Mouse (Mus musculus) midbrain, postnatal 0 days (tissue): Measurements from ENCODE around the gene Cfap299. TPM values are rescaled to one million over a fixed set of nuclear protein-coding genes. Genes with fewer than 3 reads are reported as not detected.

Experiments used
- ATAC-seq: fragments of 200-750 bp; cut with Nextera tagmentation; 2 replicates; pipeline ENCODE4 v1.8.0; 2017; ENCODE audit warnings: moderate number of reproducible peaks, mild to moderate bottlenecking, moderate TSS enrichment, moderate library complexity; ENCODE audit not compliant: low FRiP score
- DNase-seq: peaks from one replicate; pipeline ENCODE4 v3.0.0-alpha.2; 2015; ENCODE audit warnings: low spot score
- H3K27ac ChIP-seq: fragments of 300-500 bp; sonication (generic); 2 replicates; pipeline ENCODE4 v1.5.1; 2014; ENCODE audit warnings: low read depth, mild to moderate bottlenecking, low read length, mixed read lengths
- H3K27me3 ChIP-seq: fragments of 300-500 bp; sonication (generic); 2 replicates; pipeline ENCODE4 v1.6.1; 2014; ENCODE audit warnings: low read length, control low read depth, mixed read lengths; ENCODE audit not compliant: insufficient read depth
- H3K36me3 ChIP-seq: fragments of 300-500 bp; sonication (generic); 2 replicates; pipeline ENCODE4 v1.6.1; 2014; ENCODE audit warnings: low read length, control low read depth, mixed read lengths; ENCODE audit not compliant: insufficient read depth
- H3K4me1 ChIP-seq: fragments of 300-500 bp; sonication (generic); 2 replicates; pipeline ENCODE4 v1.6.1; 2014; ENCODE audit warnings: mild to moderate bottlenecking, control low read depth, antibody characterized with exemption, low read length, mixed read lengths; ENCODE audit not compliant: insufficient read depth
- H3K4me2 ChIP-seq: fragments of 300-500 bp; sonication (generic); 2 replicates; pipeline ENCODE4 v1.6.1; 2014; ENCODE audit warnings: low read depth, mild to moderate bottlenecking, low read length, mixed read lengths; ENCODE audit not compliant: poor library complexity, severe bottlenecking
- H3K4me3 ChIP-seq: fragments of 300-500 bp; sonication (generic); 2 replicates; pipeline ENCODE4 v1.5.1; 2014; ENCODE audit warnings: low read depth, mild to moderate bottlenecking, low read length, moderate library complexity
- H3K9ac ChIP-seq: fragments of 300-500 bp; sonication (generic); replicated peaks from 2 replicates; pipeline ENCODE4 v1.6.1; 2014; ENCODE audit warnings: mild to moderate bottlenecking, low read length, moderate library complexity, mixed read lengths; ENCODE audit not compliant: poor library complexity, severe bottlenecking
- H3K9me3 ChIP-seq: fragments of 300-500 bp; sonication (generic); 2 replicates; pipeline ENCODE4 v1.6.1; 2016; ENCODE audit warnings: low read length, control low read depth
- CTCF ChIP-seq: IDR thresholded peaks from 2 replicates; pipeline ENCODE4 v1.5.1; 2016; ENCODE audit warnings: antibody characterized with exemption, mild to moderate bottlenecking
- WGBS: fragments of 180-500 bp; shearing (Covaris S2); extraction: QIAGEN DNeasy Blood & Tissue Kit; methylation state at CpG from one replicate; pipeline ENCODE4 v1.1.7; 2014; 5-methylcytosine and 5-hydroxymethylcytosine counted together
- polyA plus RNA-seq: library from polyadenylated mRNA; unstranded; fragments of >200 nt; fragmentation: Nextera tagmentation; extraction: Ambion mirVana; gene quantifications from 2 replicates; pipeline ENCODE4 v1.2.1, GENCODE M21; 2015
- total RNA-seq: library from RNA; depleted of rRNA; stranded (reverse); fragments of >200 nt; gene quantifications from 2 replicates; pipeline ENCODE4 v1.2.3, GENCODE M21; 2014

Gene Cfap299
- total and polyA plus RNA-seq, 2 experiments from 2014 or later: 1.5 to 3.4 TPM

DNA sequence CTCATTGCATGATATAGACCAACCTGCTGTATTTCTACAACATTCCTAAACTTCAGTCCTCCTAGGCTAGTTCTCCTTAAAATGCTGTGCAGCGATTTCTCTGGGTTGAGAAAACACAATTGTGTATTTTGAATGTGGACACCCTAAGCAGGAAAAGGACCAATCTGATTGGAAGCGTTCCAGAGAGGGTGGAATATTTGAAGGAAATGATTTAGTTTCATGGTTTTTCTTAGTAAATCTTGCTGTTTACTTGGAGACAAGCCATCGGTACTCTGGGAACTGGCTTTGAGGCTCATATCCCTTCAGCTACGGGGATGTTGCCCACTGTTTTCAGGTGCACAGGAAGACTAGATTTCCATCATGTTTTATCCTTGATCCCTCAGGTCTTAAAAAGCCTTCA lies 288.3 kb downstream of the Cfap299 start:
- no peaks in the 10 kb centered on the region for H3K36me3 ChIP-seq
- ATAC-seq (no peak), DNase-seq (no peak)
- H3K4me3 ChIP-seq: no peak overlapping the region
- 71% methylated on average over 4 of the region's 4 CpGs for WGBS
- no peak overlapping the region for H3K9ac ChIP-seq
- no peaks in the 10 kb centered on the region for H3K9me3 ChIP-seq
- no peaks in the 10 kb centered on the region for H3K27me3 ChIP-seq
- TF ChIP-seq CTCF: no peak
- H3K4me1 ChIP-seq: no peaks in the 10 kb centered on the region
- H3K27ac ChIP-seq: no peak overlapping the region
- no peak overlapping the region for H3K4me2 ChIP-seq

DNA sequence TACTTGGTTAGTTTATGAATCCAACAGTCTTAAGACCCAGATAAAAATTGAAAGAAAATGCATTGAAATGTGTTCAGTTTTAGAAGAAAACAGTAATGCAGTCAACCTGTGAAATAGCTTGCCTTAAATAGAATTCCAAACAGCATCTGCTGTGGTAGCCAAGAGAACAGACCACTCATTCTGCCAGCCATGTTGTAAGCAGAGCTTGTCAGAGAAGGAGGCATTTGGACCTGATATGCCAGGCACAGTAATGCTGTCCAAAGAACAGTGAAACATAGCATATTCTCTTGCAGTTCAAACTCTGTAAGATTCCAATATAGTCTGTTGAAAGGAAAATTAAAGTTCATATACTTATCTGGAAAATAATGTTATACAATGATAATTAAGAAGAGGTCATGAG lies 321.2 kb downstream of the Cfap299 start:
- ATAC-seq: no peak
- Histone ChIP-seq H3K9ac (no peak overlapping the region), H3K27ac (no peak overlapping the region), H3K4me2 (no peak overlapping the region), H3K9me3 (no peaks in the 10 kb centered on the region), H3K36me3 (no peaks in the 10 kb centered on the region), H3K4me1 (no peaks in the 10 kb centered on the region), H3K27me3 (no peaks in the 10 kb centered on the region), H3K4me3 (no peak overlapping the region)
- TF ChIP-seq CTCF: no peak
- no peak for DNase-seq

DNA sequence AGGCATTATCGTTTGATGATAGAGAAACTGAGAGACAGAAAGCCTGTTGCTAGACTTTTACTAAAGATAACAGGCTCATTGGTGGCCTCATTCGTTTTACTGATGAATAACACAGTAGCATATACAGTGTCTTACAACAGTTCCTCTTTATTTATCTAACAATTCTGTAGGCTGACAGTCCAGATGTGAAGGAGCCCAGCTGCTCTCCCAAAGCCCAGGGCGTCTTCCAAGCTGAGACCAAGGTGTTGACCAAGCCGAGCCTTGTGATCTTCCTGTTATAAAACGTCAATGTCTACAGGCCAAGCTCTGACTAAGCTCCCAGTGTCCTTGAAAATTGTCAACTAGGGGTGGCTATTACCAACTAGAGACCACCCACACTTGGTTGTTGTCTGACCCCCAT lies 321.9 kb downstream of the Cfap299 start:
- 84% methylated on average over 5 of the region's 5 CpGs for WGBS
- no peaks in the 10 kb centered on the region for H3K9me3 ChIP-seq
- H3K36me3 ChIP-seq: no peaks in the 10 kb centered on the region
- no peaks in the 10 kb centered on the region for H3K4me1 ChIP-seq
- ATAC-seq: no peak
- no peaks in the 10 kb centered on the region for H3K27me3 ChIP-seq
- no peak for DNase-seq
- H3K9ac ChIP-seq: no peak overlapping the region
- H3K4me3 ChIP-seq: no peak overlapping the region
- no peak overlapping the region for H3K4me2 ChIP-seq
- no peak overlapping the region for H3K27ac ChIP-seq
- no peak for TF ChIP-seq CTCF

DNA sequence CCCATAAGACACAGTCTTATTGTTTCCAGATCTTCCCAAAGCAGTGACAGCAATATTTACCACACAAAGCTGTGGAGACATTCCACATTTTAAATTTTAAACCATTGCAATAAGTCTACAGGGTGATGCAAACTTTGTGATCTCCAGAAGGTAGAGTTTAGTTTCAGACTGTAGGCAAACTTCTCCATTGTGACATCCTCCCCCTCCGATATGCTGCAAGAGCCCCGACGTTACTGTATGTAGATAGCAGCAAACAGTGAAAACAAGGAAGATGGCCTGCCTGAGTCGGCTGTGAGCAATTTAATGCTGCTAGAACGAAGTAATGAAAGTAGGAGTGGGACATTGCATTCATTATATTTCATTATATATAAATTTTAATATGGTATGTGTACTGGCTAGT lies 359.1 kb downstream of the Cfap299 start:
- no peak overlapping the region for H3K4me3 ChIP-seq
- no peaks in the 10 kb centered on the region for H3K9me3 ChIP-seq
- TF ChIP-seq CTCF: no peak
- no peak overlapping the region for H3K27ac ChIP-seq
- no peaks in the 10 kb centered on the region for H3K4me1 ChIP-seq
- WGBS: 90% methylated on average over 5 of the region's 5 CpGs
- no peak overlapping the region for H3K9ac ChIP-seq
- H3K4me2 ChIP-seq: no peak overlapping the region
- no peak for ATAC-seq
- H3K27me3 ChIP-seq: no peaks in the 10 kb centered on the region
- no peaks in the 10 kb centered on the region for H3K36me3 ChIP-seq
- no peak for DNase-seq

DNA sequence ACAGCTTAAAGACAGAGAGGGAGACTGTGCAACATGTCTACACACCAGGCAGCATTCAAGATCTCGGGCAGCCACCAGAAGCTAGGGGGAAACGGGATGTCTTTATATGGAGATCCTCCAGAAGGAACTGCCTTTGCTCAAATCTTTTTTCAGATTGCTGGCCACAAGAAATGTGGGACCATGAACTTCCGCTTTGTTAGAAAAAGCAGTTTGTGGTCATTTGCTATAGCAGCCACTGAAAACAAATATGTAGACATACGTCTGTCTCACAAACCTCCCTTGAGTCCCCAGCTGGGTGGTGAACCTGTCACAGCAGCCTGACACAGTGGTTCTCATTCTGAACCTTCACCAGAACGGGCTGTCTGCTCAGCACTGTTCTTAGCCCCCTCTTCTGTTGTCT lies 363.0 kb downstream of the Cfap299 start:
- Histone ChIP-seq H3K9ac (no peak overlapping the region), H3K27me3 (no peaks in the 10 kb centered on the region), H3K36me3 (no peaks in the 10 kb centered on the region), H3K4me2 (no peak overlapping the region), H3K27ac (no peak overlapping the region), H3K4me1 (no peaks in the 10 kb centered on the region), H3K9me3 (no peaks in the 10 kb centered on the region), H3K4me3 (no peak overlapping the region)
- TF ChIP-seq CTCF: no peak
- ATAC-seq (no peak), DNase-seq (no peak)
- 47% methylated on average over 5 of the region's 5 CpGs for WGBS

DNA sequence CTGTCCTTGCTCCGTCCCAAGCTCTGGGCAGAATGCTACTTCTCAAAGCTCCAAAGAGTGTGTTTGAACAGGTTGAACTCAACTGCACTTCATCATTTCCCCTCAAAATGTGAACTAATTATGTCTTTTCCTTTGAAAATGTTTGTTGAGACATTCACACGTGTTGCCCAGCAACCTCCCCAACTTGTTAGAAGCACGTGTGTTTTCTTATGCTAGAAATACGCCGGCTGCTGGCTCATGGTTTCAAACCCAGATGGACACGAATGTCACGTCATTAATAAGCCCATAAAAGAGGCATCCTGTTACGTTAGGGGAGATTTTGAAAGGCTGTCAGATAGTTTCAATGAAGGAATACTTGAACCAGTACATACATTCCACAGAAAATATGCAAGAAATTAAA lies 367.2 kb downstream of the Cfap299 start:
- no peak for TF ChIP-seq CTCF
- 64% methylated on average over 8 of the region's 8 CpGs for WGBS
- Histone ChIP-seq H3K4me2 (no peak overlapping the region), H3K36me3 (no peaks in the 10 kb centered on the region), H3K9me3 (no peaks in the 10 kb centered on the region), H3K27me3 (no peaks in the 10 kb centered on the region), H3K4me1 (no peaks in the 10 kb centered on the region), H3K4me3 (no peak overlapping the region), H3K9ac (no peak overlapping the region), H3K27ac (no peak overlapping the region)
- DNase-seq: no peak
- ATAC-seq: no peak

DNA sequence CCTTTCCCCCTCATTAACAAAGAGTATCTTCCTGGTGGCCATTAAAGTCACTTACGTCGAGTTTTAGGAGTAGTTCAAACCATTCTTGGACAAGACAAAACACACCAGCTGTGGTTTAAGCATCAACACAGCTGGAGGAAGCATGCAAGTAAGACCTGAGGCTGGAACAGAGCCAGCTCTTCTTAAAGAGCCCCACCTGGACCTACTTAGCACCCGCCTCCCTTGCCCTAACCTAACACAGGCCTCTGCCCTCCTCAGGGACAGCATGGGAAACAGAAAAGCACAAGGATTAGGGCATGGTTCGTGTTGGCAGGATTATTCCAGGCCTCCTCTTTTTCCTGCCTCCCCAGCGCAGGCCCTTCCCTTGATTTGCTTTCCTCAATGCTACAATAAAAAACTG lies 374.9 kb downstream of the Cfap299 start:
- TF ChIP-seq CTCF: no peak
- Histone ChIP-seq H3K27ac (no peak overlapping the region), H3K4me1 (no peaks in the 10 kb centered on the region), H3K9ac (no peak overlapping the region), H3K9me3 (no peaks in the 10 kb centered on the region), H3K36me3 (no peaks in the 10 kb centered on the region), H3K4me2 (no peak overlapping the region), H3K4me3 (no peak overlapping the region), H3K27me3 (no peaks in the 10 kb centered on the region)
- ATAC-seq (no peak), DNase-seq (no peak)
- WGBS: 72% methylated on average over 5 of the region's 5 CpGs
